Mouse (Mus musculus): ENCODE results near the gene Xrcc3. TPM values are rescaled to one million over a fixed set of nuclear protein-coding genes. Genes with fewer than 3 reads are reported as not detected.

Gene Xrcc3
- total and polyA plus RNA-seq, 3 experiments, result 1.4 to 2.1 (median 1.8) TPM

DNA sequence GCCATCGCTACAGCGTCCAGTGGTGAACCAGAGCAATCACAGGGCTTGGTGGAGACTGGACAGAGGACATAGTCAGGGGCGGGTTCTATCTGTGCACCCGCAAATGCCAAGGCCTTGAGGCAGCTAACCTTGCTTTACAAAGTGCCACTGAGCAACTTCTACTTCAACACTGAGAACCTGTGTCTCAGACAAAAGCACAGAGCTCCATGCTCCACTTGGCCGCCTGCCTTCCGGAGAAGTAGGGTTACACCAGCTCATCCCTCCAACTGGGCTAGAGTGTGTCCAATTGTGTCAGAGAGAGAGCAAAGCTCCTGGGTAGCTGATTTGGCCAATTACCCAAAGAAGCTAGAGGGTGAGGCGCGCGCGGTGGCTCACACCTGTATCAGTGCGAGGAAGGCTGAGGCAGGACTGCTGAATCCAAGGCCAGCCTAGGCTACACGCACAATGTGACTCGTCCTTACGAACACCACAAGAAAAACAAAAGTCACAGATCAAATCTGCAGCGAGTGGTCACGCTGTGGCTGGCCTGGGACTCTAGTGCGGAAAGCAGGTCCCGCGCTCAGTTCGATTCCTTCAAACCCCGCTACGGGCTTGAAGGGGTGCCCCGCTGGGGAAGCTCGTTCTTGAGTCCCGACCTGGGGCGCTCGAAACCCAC is 435 bp downstream of the Xrcc3 start:
- no peaks in the 10 kb centered on the region for H3K36me3 ChIP-seq (ENCODE audit: control insufficient read depth, insufficient read depth, low read length)
- H3K79me2 ChIP-seq (replicated peaks; ENCODE audit: control insufficient read depth, insufficient read depth, low read length), result no peaks in the 10 kb centered on the region
- H3K27ac ChIP-seq, result peak overlapping the region; percentile 18
- peak overlapping the region; percentile 59 for H3K9ac ChIP-seq (ENCODE audit: low read depth, low read length)
- peak overlapping the region; percentile 60 for H3K4me3 ChIP-seq
- DNase-seq, result peak in 1 of 2 experiments; percentile 34
- no peak for TF ChIP-seq EP300 (IDR thresholded peaks at IDR 0.05; ENCODE audit: insufficient read depth, low read depth, low read length)
- no peak for TF ChIP-seq CTCF (IDR thresholded peaks at IDR 0.05)
- TF ChIP-seq POLR2A (IDR thresholded peaks at IDR 0.05; ENCODE audit: insufficient read depth, low read depth, low read length), result no peak
- WGBS, result 5% methylated on average over 27 of the region's 27 CpGs
- no peaks in the 10 kb centered on the region for H3K27me3 ChIP-seq (ENCODE audit: control insufficient read depth, insufficient read depth, low read length)
- H3K4me1 ChIP-seq (ENCODE audit: control insufficient read depth, insufficient read depth, low read length), result peaks cover 9% of the 10 kb centered on the region
- intact Hi-C loops (cut with DNase I), result loop anchor here (5.0 kb wide), 1 partner anchor 71 kb away; no protein-coding TSS in a partner anchor

DNA sequence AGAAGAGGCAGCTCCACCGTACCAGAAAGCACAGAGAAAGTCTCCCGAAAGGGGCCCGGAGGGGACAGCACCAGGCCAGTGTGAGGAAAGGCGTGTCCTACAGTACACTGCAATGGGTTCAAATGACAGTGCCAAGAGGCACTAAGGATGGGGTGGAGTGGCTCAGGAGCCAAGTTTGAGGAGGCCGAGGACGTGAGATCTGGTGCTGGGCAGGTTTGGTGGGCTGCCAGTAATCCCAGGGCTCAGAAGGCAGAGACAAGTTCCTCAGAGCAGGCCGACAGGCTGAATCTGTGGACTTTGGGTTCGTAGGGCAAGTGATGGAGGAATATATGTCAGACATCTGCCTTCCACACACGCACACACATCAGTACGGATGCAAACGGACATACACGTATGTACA is 1.1 kb downstream of the Xrcc3 start:
- intact Hi-C loops (cut with DNase I), result loop anchor here (5.0 kb wide), 1 partner anchor 70 kb away; no protein-coding TSS in a partner anchor
- Histone ChIP-seq H3K4me1 (ENCODE audit: control insufficient read depth, insufficient read depth, low read length) (peaks cover 8% of the 10 kb centered on the region), H3K79me2 (replicated peaks; ENCODE audit: control insufficient read depth, insufficient read depth, low read length) (no peaks in the 10 kb centered on the region), H3K9ac (ENCODE audit: low read depth, low read length) (no peak overlapping the region), H3K27me3 (ENCODE audit: control insufficient read depth, insufficient read depth, low read length) (no peaks in the 10 kb centered on the region), H3K27ac (no peak overlapping the region), H3K4me3 (no peak overlapping the region), H3K36me3 (ENCODE audit: control insufficient read depth, insufficient read depth, low read length) (no peaks in the 10 kb centered on the region)
- no peak for TF ChIP-seq CTCF (IDR thresholded peaks at IDR 0.05)
- WGBS, result 61% methylated on average over 12 of the region's 12 CpGs
- no peak for DNase-seq

DNA sequence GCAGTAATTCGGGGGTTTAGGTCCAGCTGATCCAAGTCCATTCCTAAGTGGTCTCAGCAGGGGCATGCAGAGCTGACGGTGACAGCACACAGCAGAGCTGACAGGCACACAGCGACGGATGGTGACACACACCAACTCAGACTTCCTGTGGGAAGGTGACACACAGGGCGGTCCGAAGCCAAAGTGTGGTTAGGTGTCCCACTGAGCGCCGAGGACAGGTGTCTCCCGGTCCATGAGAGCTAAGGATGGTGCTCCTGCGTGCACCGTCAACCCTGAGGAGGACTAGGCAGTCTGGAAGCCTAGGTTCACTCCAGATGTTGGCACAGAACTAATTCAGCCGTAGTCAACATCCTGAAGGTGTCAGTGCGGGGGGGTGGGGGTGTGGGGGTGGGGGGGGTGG is 1.6 kb downstream of the Xrcc3 start:
- no peak for DNase-seq
- Histone ChIP-seq H3K36me3 (ENCODE audit: control insufficient read depth, insufficient read depth, low read length) (no peaks in the 10 kb centered on the region), H3K4me1 (ENCODE audit: control insufficient read depth, insufficient read depth, low read length) (peaks cover 8% of the 10 kb centered on the region), H3K27ac (no peak overlapping the region), H3K9ac (ENCODE audit: low read depth, low read length) (no peak overlapping the region), H3K27me3 (ENCODE audit: control insufficient read depth, insufficient read depth, low read length) (no peaks in the 10 kb centered on the region), H3K79me2 (replicated peaks; ENCODE audit: control insufficient read depth, insufficient read depth, low read length) (no peaks in the 10 kb centered on the region), H3K4me3 (no peak overlapping the region)
- intact Hi-C loops (cut with DNase I), result loop anchor here (5.0 kb wide), 1 partner anchor 70 kb away; no protein-coding TSS in a partner anchor
- WGBS, result 84% methylated on average over 13 of the region's 13 CpGs
- TF ChIP-seq CTCF (IDR thresholded peaks at IDR 0.05), result no peak
- no peak for TF ChIP-seq POLR2A (IDR thresholded peaks at IDR 0.05; ENCODE audit: insufficient read depth, low read depth, low read length)
- TF ChIP-seq EP300 (IDR thresholded peaks at IDR 0.05; ENCODE audit: insufficient read depth, low read depth, low read length), result no peak

DNA sequence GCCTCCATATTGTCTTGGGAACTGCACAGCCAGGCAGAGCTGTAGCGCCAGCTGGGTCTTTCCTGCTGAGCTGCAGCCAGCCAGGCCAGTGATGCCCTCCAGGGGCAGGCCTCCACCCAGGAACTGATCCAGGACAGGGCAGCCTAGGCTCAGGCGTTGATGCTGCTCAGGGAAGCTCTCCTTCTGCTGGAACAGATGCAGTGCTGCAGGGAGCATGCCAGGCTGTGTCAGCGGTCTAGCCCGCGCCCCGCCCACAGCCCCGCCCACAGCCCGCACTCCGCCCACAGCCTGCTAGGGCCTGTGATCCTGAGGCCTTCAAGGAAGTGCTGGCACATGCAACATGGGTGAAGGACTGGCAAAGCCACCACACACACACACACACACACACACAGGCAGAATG is 3.9 kb downstream of the Xrcc3 start:
- Histone ChIP-seq H3K36me3 (ENCODE audit: control insufficient read depth, insufficient read depth, low read length) (no peaks in the 10 kb centered on the region), H3K79me2 (replicated peaks; ENCODE audit: control insufficient read depth, insufficient read depth, low read length) (no peaks in the 10 kb centered on the region), H3K4me1 (ENCODE audit: control insufficient read depth, insufficient read depth, low read length) (peaks cover 3% of the 10 kb centered on the region), H3K27ac (no peak overlapping the region; the same call in 1 of the 2 replicates), H3K4me3 (no peak overlapping the region), H3K9ac (ENCODE audit: low read depth, low read length) (no peak overlapping the region), H3K27me3 (ENCODE audit: control insufficient read depth, insufficient read depth, low read length) (no peaks in the 10 kb centered on the region)
- 0 out of 2 replicates have a peak, but pooled peaks have one; percentile 14 for TF ChIP-seq POLR2A (IDR thresholded peaks at IDR 0.05; ENCODE audit: insufficient read depth, low read depth, low read length)
- no peak for TF ChIP-seq EP300 (IDR thresholded peaks at IDR 0.05; ENCODE audit: insufficient read depth, low read depth, low read length)
- TF ChIP-seq CTCF (IDR thresholded peaks at IDR 0.05), result peak; percentile 53
- peak; percentile 80 to 83 for DNase-seq
- intact Hi-C loops (cut with DNase I), result loop anchor here (5.0 kb wide), 1 partner anchor 67 kb away; no protein-coding TSS in a partner anchor
- WGBS, result 3% methylated on average over 9 of the region's 9 CpGs

DNA sequence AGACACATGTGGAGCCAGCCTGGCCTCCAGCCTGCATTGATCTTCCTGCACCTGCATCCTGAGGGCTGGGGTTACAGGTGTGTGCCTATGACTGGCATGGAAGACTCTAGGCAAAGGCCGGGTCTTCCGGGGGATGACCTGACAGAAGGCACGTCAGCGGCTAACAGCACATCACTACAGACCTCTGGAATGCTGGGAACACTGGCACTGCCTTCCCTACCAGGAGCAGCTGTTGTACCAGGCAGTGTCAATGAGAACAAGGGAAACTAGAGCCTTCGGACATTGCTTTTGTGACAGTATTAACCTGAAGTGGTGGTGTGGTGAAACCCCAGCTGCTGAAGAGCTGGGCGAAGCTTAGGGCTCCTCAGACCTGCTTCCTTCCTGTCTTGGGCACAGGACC is 4.9 kb downstream of the Xrcc3 start:
- Histone ChIP-seq H3K4me3 (no peak overlapping the region), H3K9ac (ENCODE audit: low read depth, low read length) (no peak overlapping the region), H3K79me2 (replicated peaks; ENCODE audit: control insufficient read depth, insufficient read depth, low read length) (no peaks in the 10 kb centered on the region), H3K27ac (no peak overlapping the region), H3K36me3 (ENCODE audit: control insufficient read depth, insufficient read depth, low read length) (no peaks in the 10 kb centered on the region), H3K4me1 (ENCODE audit: control insufficient read depth, insufficient read depth, low read length) (peaks cover 3% of the 10 kb centered on the region), H3K27me3 (ENCODE audit: control insufficient read depth, insufficient read depth, low read length) (no peaks in the 10 kb centered on the region)
- DNase-seq, result no peak
- intact Hi-C loops (cut with DNase I), result no loop called here
- 78% methylated on average over 6 of the region's 6 CpGs for WGBS
- TF ChIP-seq EP300 (IDR thresholded peaks at IDR 0.05; ENCODE audit: insufficient read depth, low read depth, low read length) (no peak), POLR2A (IDR thresholded peaks at IDR 0.05; ENCODE audit: insufficient read depth, low read depth, low read length) (no peak), CTCF (IDR thresholded peaks at IDR 0.05) (no peak)

DNA sequence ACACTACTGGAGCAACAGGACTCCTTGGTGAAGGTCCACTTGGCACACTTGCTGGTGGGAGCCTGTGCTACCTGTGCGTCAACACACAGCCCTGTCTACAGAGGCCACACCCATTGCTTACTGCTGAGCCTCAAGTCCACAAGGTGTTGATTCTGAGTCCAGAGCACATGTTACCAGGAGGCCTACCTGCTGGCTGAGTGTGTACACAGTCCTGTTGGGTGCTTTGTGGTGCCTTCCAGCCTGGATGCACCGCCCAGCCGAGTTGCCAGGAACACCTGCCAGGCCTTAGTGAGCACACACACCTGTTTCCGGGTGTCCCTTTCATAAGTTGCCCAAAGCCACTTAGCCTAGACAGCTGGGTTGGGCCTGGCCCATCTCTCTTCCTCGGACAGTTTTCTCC is 10.1 kb downstream of the Xrcc3 start:
- no peak overlapping the region for H3K4me3 ChIP-seq
- no peak overlapping the region for H3K27ac ChIP-seq
- no peak for TF ChIP-seq CTCF (IDR thresholded peaks at IDR 0.05)
- no peak for TF ChIP-seq POLR2A (IDR thresholded peaks at IDR 0.05; ENCODE audit: insufficient read depth, low read depth, low read length)
- no peak for TF ChIP-seq EP300 (IDR thresholded peaks at IDR 0.05; ENCODE audit: insufficient read depth, low read depth, low read length)
- peaks cover 8% of the 10 kb centered on the region for H3K4me1 ChIP-seq (ENCODE audit: control insufficient read depth, insufficient read depth, low read length)
- intact Hi-C loops (cut with DNase I), result no loop called here
- H3K9ac ChIP-seq (ENCODE audit: low read depth, low read length), result no peak overlapping the region
- no peaks in the 10 kb centered on the region for H3K27me3 ChIP-seq (ENCODE audit: control insufficient read depth, insufficient read depth, low read length)
- DNase-seq, result no peak
- H3K36me3 ChIP-seq (ENCODE audit: control insufficient read depth, insufficient read depth, low read length), result no peaks in the 10 kb centered on the region
- H3K79me2 ChIP-seq (replicated peaks; ENCODE audit: control insufficient read depth, insufficient read depth, low read length), result no peaks in the 10 kb centered on the region
- 87% methylated on average over 5 of the region's 5 CpGs for WGBS

All from heart, adult 2 months (tissue).